ENCODE assay signal across 9 mouse cellular contexts in genomic region chr8:64618618-64619017, GRCm38 (mm10).
A peak's percentile ranks its signal among the peaks of the same experiment; 100 is the strongest.
DNase-seq lines count a peak whose midpoint lies in the region; ATAC-seq and TF ChIP-seq lines count a peak whose summit lies in the region.
"Had no signal": no experiment of that assay in that cellular context is flagged by ENCODE, and none has a peak within 500 bp of the region (broad histone marks: within the 10 kb centered on the region; RNA-seq: fewer than 3 reads in every experiment).

No protein-coding gene starts in this region.

- peaks cover 5% of the 10 kb centered on the region for H3K4me1 ChIP-seq in heart, adult 2 months (ENCODE audit: control insufficient read depth, insufficient read depth, low read length)
- H3K4me1 ChIP-seq in heart, embryonic 12.5 days (replicated peaks), result peaks cover 30% of the 10 kb centered on the region
- 0 out of 4 replicates have a peak, but pooled peaks cover 2 to 3% of the 10 kb centered on the region in 2 experiments for H3K4me1 ChIP-seq in ES-E14 (ENCODE audit: control insufficient read depth in 2 of 2, insufficient read depth in 2 of 2, low read length in 2 of 2, poor library complexity in 1 of 2)
- H3K4me1 ChIP-seq in forebrain, embryonic 15.5 days, result peaks cover 10% of the 10 kb centered on the region
- no peaks in the 10 kb centered on the region for H3K4me1 ChIP-seq in kidney, embryonic 14.5 days (ENCODE audit: control insufficient read depth, insufficient read depth, low read length)
- H3K4me1 ChIP-seq: limb, embryonic 12.5 days had no signal

- in situ Hi-C loops in ES-E14 (cut with MboI; ENCODE audit: low sequenced_read_pairs in 2 of 2, unreplicated experiment in 2 of 2), result loop anchor here (5.0 to 10.0 kb wide), 2 partner anchors 324 to 326 kb away; partner anchors contain the start of gene Tmem192 (in 1 of the 2)

- intact Hi-C loops in heart, adult 2 months (cut with DNase I), result loop anchor here (1.0 kb wide), 2 partner anchors 75 to 323 kb away; partner anchors contain the start of gene Cpe

- peak; percentile 32 to 37 for DNase-seq in heart, adult 2 months
- peak; percentile 39 for DNase-seq in ES-E14 (ENCODE audit: low read depth, low spot score)
- DNase-seq in cerebellum, adult 11 months, result peak; percentile 58
- DNase-seq in lung, postnatal 25 days (ENCODE audit: low spot score), result peak; percentile 23
- peak; percentile 83 for DNase-seq in retina, postnatal 1 day

- H3K27ac ChIP-seq in heart, adult 2 months, result no peak overlapping the region
- no peak overlapping the region for H3K27ac ChIP-seq in heart, embryonic 12.5 days (ENCODE audit: poor library complexity, severe bottlenecking)
- H3K27ac ChIP-seq in ES-E14 (ENCODE audit: insufficient read depth, low read depth, low read length, poor library complexity, severe bottlenecking), result no peak overlapping the region
- H3K27ac ChIP-seq in forebrain, embryonic 15.5 days (replicated peaks), result no peak overlapping the region
- no peak overlapping the region for H3K27ac ChIP-seq in kidney, embryonic 14.5 days (ENCODE audit: low read depth, low read length)
- H3K27ac ChIP-seq: limb, embryonic 12.5 days had no signal

- peaks cover 2% of the 10 kb centered on the region; the same call in 1 of the 2 replicates for H3K36me3 ChIP-seq in heart, adult 2 months (ENCODE audit: control insufficient read depth, insufficient read depth, low read length)
- H3K36me3 ChIP-seq in heart, embryonic 12.5 days, result peaks cover 18% of the 10 kb centered on the region
- no peaks in the 10 kb centered on the region for H3K36me3 ChIP-seq in ES-E14 (ENCODE audit: control insufficient read depth, insufficient read depth, low read length, poor library complexity, severe bottlenecking)
- peaks cover 18% of the 10 kb centered on the region; the same call in 1 of the 2 replicates for H3K36me3 ChIP-seq in forebrain, embryonic 15.5 days
- H3K36me3 ChIP-seq in kidney, embryonic 14.5 days (ENCODE audit: control insufficient read depth, insufficient read depth, low read length), result no peaks in the 10 kb centered on the region

- TF ChIP-seq POLR2A in heart, adult 2 months (IDR thresholded peaks at IDR 0.05; ENCODE audit: insufficient read depth, low read depth, low read length), result no peak

- no peaks in the 10 kb centered on the region for H3K79me2 ChIP-seq in heart, adult 2 months (replicated peaks; ENCODE audit: control insufficient read depth, insufficient read depth, low read length)

- ATAC-seq in heart, embryonic 12.5 days (ENCODE audit: insufficient number of reproducible peaks, low FRiP score), result no peak
- ATAC-seq in forebrain, embryonic 15.5 days (replicated peaks), result peak; percentile 82
- ATAC-seq in kidney, embryonic 14.5 days (ENCODE audit: low FRiP score, low TSS enrichment), result peak; percentile 84; the same call in 1 of the 2 replicates

- peak; percentile 61; the same call in 1 of the 2 replicates for TF ChIP-seq EP300 in heart, adult 2 months (IDR thresholded peaks at IDR 0.05; ENCODE audit: insufficient read depth, low read depth, low read length)

- H3K27me3 ChIP-seq in heart, adult 2 months (ENCODE audit: control insufficient read depth, insufficient read depth, low read length), result no peaks in the 10 kb centered on the region
- H3K27me3 ChIP-seq in heart, embryonic 12.5 days (replicated peaks), result no peaks in the 10 kb centered on the region
- H3K27me3 ChIP-seq in forebrain, embryonic 15.5 days, result no peaks in the 10 kb centered on the region
- no peaks in the 10 kb centered on the region for H3K27me3 ChIP-seq in kidney, embryonic 14.5 days (ENCODE audit: control insufficient read depth, insufficient read depth, low read length)
- H3K27me3 ChIP-seq: limb, embryonic 12.5 days had no signal

- WGBS in heart, adult 2 months, result 56% methylated on average over 11 of the region's 11 CpGs
- 56% methylated on average over 11 of the region's 11 CpGs for WGBS in heart, embryonic 12.5 days
- WGBS in forebrain, embryonic 15.5 days, result 39% methylated on average over 11 of the region's 11 CpGs
- WGBS in kidney, embryonic 14.5 days, result 56% methylated on average over 11 of the region's 11 CpGs

- no peak overlapping the region for H3K4me2 ChIP-seq in heart, embryonic 12.5 days
- no peak overlapping the region for H3K4me2 ChIP-seq in forebrain, embryonic 15.5 days (replicated peaks)
- H3K4me2 ChIP-seq in kidney, embryonic 14.5 days (replicated peaks; ENCODE audit: low read depth, low read length), result no peak overlapping the region
- H3K4me2 ChIP-seq: limb, embryonic 12.5 days had no signal

- H3K9ac ChIP-seq in heart, adult 2 months (ENCODE audit: low read depth, low read length), result no peak overlapping the region
- no peak overlapping the region for H3K9ac ChIP-seq in heart, embryonic 12.5 days
- no peak overlapping the region for H3K9ac ChIP-seq in ES-E14 (ENCODE audit: insufficient read depth, low read depth, low read length, poor library complexity, severe bottlenecking)
- H3K9ac ChIP-seq in forebrain, embryonic 15.5 days (replicated peaks), result no peak overlapping the region
- no peak overlapping the region for H3K9ac ChIP-seq in kidney, embryonic 14.5 days (ENCODE audit: low read depth, low read length)
- H3K9ac ChIP-seq: limb, embryonic 12.5 days had no signal

- peak; percentile 83 for TF ChIP-seq CTCF in heart, adult 2 months (IDR thresholded peaks at IDR 0.05)

- no peak overlapping the region for H3K4me3 ChIP-seq in heart, adult 2 months
- no peak overlapping the region for H3K4me3 ChIP-seq in heart, embryonic 12.5 days
- no peak overlapping the region for H3K4me3 ChIP-seq in ES-E14 (ENCODE audit: insufficient read depth in 1 of 2, low read depth in 1 of 2, low read length in 2 of 2, poor library complexity in 1 of 2, severe bottlenecking in 1 of 2)
- no peak overlapping the region for H3K4me3 ChIP-seq in forebrain, embryonic 15.5 days
- no peak overlapping the region for H3K4me3 ChIP-seq in kidney, embryonic 14.5 days (ENCODE audit: low read length)
- H3K4me3 ChIP-seq: limb, embryonic 12.5 days had no signal

- 0 out of 2 replicates have a peak, but pooled peaks cover 3% of the 10 kb centered on the region for H3K9me3 ChIP-seq in heart, embryonic 12.5 days (replicated peaks)
- H3K9me3 ChIP-seq in ES-E14 (ENCODE audit: control insufficient read depth, insufficient read depth, low read depth, low read length), result no peaks in the 10 kb centered on the region
- H3K9me3 ChIP-seq in forebrain, embryonic 15.5 days, result no peaks in the 10 kb centered on the region
- no peaks in the 10 kb centered on the region for H3K9me3 ChIP-seq in kidney, embryonic 14.5 days (ENCODE audit: control insufficient read depth, low read length)
- H3K9me3 ChIP-seq: limb, embryonic 12.5 days had no signal

TF ChIP-seq in ES-E14, 5 proteins besides CTCF, POLR2A, EP300 and RAD21:
- no peak for TF ChIP-seq ZNF384 (IDR thresholded peaks at IDR 0.05; ENCODE audit: low read depth, low read length)
- TF ChIP-seq ZC3H11A (IDR thresholded peaks at IDR 0.05; ENCODE audit: borderline replicate concordance, low read depth, low read length), result peak; percentile 56; the same call in 1 of the 2 replicates

Comparison
In these comparisons a context has a peak if more than half of its experiments do, and no peak if none do; other contexts are left out.
1. DNase-seq: peak in every context shown above with its lines; median percentile 83 in retina, postnatal 1 day; 58 in cerebellum, adult 11 months; 39 in ES-E14; 34 in heart, adult 2 months; 23 in lung, postnatal 25 days.